Mouse (Mus musculus) liver, embryonic 16.5 days (tissue): ENCODE data around the gene Edil3. TPM values are rescaled to one million over a fixed set of nuclear protein-coding genes. Genes with fewer than 3 reads are reported as not detected.

Source experiments
- ATAC-seq: fragments of 200-750 bp; cut with Nextera tagmentation; 2 replicates; pipeline ENCODE4 v1.8.0; 2017; ENCODE audit warnings: low read depth, mild to moderate bottlenecking, moderate number of reproducible peaks, moderate library complexity
- H3K27ac ChIP-seq: fragments of 300-500 bp; sonication (generic); 2 replicates; pipeline ENCODE4 v1.5.1; 2014; ENCODE audit warnings: mild to moderate bottlenecking, low read length
- H3K27me3 ChIP-seq: fragments of 300-500 bp; sonication (generic); 2 replicates; pipeline ENCODE4 v1.6.1; 2014; ENCODE audit warnings: low read depth, low read length, mixed read lengths; ENCODE audit not compliant: control insufficient read depth, insufficient read depth
- H3K36me3 ChIP-seq: fragments of 300-500 bp; sonication (generic); 2 replicates; pipeline ENCODE4 v1.6.1; 2014; ENCODE audit warnings: mild to moderate bottlenecking; ENCODE audit not compliant: control insufficient read depth, insufficient read depth
- H3K4me1 ChIP-seq: fragments of 300-500 bp; sonication (generic); 2 replicates; pipeline ENCODE4 v1.6.1; 2014; ENCODE audit warnings: low read depth, low read length, mixed read lengths; ENCODE audit not compliant: control insufficient read depth
- H3K4me2 ChIP-seq: fragments of 300-500 bp; sonication (generic); 2 replicates; pipeline ENCODE4 v1.6.1; 2014; ENCODE audit warnings: low read depth, low read length, mixed read lengths
- H3K4me3 ChIP-seq: fragments of 300-500 bp; sonication (generic); 2 replicates; pipeline ENCODE4 v1.5.1; 2014; ENCODE audit warnings: low read depth, mild to moderate bottlenecking, low read length
- H3K9ac ChIP-seq: fragments of 300-500 bp; sonication (generic); 2 replicates; pipeline ENCODE4 v1.6.1; 2014; ENCODE audit warnings: low read depth, low read length
- H3K9me3 ChIP-seq: fragments of 300-500 bp; sonication (generic); replicated peaks from 2 replicates; pipeline ENCODE4 v1.6.1; 2016; ENCODE audit warnings: low read length; ENCODE audit not compliant: control insufficient read depth
- WGBS: fragments of 180-500 bp; shearing (Covaris S2); extraction: QIAGEN DNeasy Blood & Tissue Kit; methylation state at CpG from one replicate; pipeline ENCODE4 v1.1.7; 2014; ENCODE audit not compliant: insufficient replicate concordance; 5-methylcytosine and 5-hydroxymethylcytosine counted together
- polyA plus RNA-seq: library from polyadenylated mRNA; unstranded; fragments of >200 nt; fragmentation: Nextera tagmentation; extraction: Ambion mirVana; gene quantifications from 2 replicates; pipeline ENCODE4 v1.2.1, GENCODE M21; 2015

Edil3 gene
- polyA plus RNA-seq, 1 experiment from 2014 or later = 0.17 TPM

GRCm38 (mm10) chr13:89146056-89146547, 324.8 kb downstream of the Edil3 start:
- Histone ChIP-seq H3K9me3 (no peaks in the 10 kb centered on the region), H3K4me3 (no peak overlapping the region), H3K36me3 (no peaks in the 10 kb centered on the region), H3K4me2 (no peak overlapping the region), H3K4me1 (no peaks in the 10 kb centered on the region), H3K27ac (no peak overlapping the region), H3K27me3 (no peaks in the 10 kb centered on the region), H3K9ac (no peak overlapping the region)
- WGBS = 43% methylated on average over 4 of the region's 4 CpGs
- ATAC-seq = no peak

GRCm38 (mm10) chr13:89151878-89152277, 330.6 kb downstream of the Edil3 start:
- Histone ChIP-seq H3K4me3 (no peak overlapping the region), H3K36me3 (no peaks in the 10 kb centered on the region), H3K9ac (no peak overlapping the region), H3K27me3 (no peaks in the 10 kb centered on the region), H3K4me1 (no peaks in the 10 kb centered on the region), H3K9me3 (no peaks in the 10 kb centered on the region), H3K4me2 (no peak overlapping the region), H3K27ac (no peak overlapping the region)
- no peak for ATAC-seq
- 67% methylated on average over 3 of the region's 3 CpGs for WGBS

DNA sequence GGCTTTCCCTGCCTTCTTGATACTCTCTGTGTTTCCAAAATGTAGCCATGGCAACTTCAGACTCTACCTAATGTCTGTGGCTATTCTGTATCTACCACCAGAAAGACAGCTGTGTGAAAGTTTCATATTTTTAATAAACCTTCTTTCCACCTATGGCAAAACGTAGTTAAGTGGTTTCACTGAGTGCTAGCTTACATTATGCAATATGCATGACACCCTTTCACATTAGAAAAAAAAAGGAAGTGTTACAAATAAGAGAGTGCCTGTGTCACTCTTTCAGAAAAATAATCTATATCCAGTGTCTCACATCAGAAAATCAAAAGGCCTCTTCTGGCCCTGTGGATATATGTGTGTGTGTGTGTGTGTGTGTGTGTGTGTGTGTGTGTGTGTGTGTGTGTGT, 346.7 kb downstream of the Edil3 start:
- Histone ChIP-seq H3K27ac (no peak overlapping the region), H3K9ac (no peak overlapping the region), H3K27me3 (no peaks in the 10 kb centered on the region), H3K4me1 (no peaks in the 10 kb centered on the region), H3K36me3 (no peaks in the 10 kb centered on the region), H3K4me2 (no peak overlapping the region), H3K9me3 (no peaks in the 10 kb centered on the region), H3K4me3 (no peak overlapping the region)
- no peak for ATAC-seq
- 36% methylated on average over 1 of the region's 1 CpGs for WGBS

DNA sequence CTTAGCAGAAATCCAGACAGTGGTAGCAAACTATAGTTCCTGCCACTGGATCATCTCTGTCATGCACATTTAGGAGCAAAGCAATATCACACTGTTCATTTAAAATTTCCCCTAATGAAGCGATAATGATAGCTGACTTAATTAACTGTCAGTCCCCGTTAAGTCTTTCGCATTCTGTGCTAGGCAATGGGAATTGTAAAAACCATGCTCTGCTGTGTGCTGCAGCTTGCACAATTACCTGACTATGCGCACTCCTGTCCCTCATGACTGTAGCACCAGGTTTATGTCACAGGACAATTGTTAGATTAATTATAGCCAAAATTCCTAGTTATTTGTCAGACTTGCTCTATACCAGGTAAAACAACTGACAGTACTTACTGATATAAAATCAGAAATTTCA, 348.8 kb downstream of the Edil3 start:
- Histone ChIP-seq H3K27me3 (no peaks in the 10 kb centered on the region), H3K9ac (no peak overlapping the region), H3K4me1 (no peaks in the 10 kb centered on the region), H3K27ac (no peak overlapping the region), H3K36me3 (no peaks in the 10 kb centered on the region), H3K9me3 (no peaks in the 10 kb centered on the region), H3K4me2 (no peak overlapping the region), H3K4me3 (no peak overlapping the region)
- 79% methylated on average over 4 of the region's 4 CpGs for WGBS
- no peak for ATAC-seq

DNA sequence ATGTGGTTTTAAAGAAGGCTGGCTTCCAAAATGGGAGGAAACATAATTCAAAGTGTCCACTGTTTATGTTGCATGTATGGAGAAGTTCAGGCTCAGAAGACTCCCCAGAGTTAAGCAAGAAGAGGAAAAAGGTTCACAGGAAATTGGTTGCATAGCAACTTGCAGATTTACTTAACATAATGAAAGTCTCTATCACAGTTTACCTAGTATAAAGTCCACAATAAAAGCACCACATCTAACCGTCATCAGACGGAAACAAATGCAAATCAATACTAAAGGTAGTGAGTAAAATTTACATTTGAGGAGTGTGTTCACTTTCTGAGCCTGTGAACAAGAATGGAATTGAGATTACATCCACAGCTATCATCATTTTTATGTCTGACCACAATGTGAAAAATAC, 353.9 kb downstream of the Edil3 start:
- H3K27ac ChIP-seq = no peak overlapping the region
- no peaks in the 10 kb centered on the region for H3K9me3 ChIP-seq
- no peak overlapping the region for H3K4me3 ChIP-seq
- WGBS = 53% methylated on average over 2 of the region's 2 CpGs
- no peak overlapping the region for H3K9ac ChIP-seq
- H3K4me1 ChIP-seq = no peaks in the 10 kb centered on the region
- H3K36me3 ChIP-seq = no peaks in the 10 kb centered on the region
- ATAC-seq = no peak
- no peak overlapping the region for H3K4me2 ChIP-seq
- H3K27me3 ChIP-seq = no peaks in the 10 kb centered on the region

DNA sequence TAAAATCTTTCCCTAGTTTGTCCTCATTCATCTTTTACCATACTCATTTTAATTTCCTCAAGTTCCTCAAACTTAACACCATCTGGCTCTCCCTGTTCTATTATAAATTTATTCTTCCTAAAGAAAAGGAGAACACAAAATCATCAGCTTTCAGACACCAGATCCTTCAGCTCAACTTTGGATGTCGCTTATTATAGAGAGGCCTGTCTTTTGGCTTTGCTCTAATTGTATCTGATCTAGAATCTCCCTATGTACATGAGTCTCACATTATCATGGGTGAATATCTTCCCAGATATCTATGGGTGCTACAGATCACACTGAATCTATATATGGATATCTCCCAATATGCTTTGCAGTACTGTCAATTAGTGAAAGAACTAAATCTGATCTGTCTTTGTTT, 367.8 kb downstream of the Edil3 start:
- H3K4me2 ChIP-seq = no peak overlapping the region
- H3K4me1 ChIP-seq = no peaks in the 10 kb centered on the region
- H3K4me3 ChIP-seq = no peak overlapping the region
- no peak overlapping the region for H3K9ac ChIP-seq
- 56% methylated on average over 1 of the region's 1 CpGs for WGBS
- ATAC-seq = no peak
- H3K36me3 ChIP-seq = no peaks in the 10 kb centered on the region
- H3K27ac ChIP-seq = no peak overlapping the region
- no peaks in the 10 kb centered on the region for H3K27me3 ChIP-seq
- no peaks in the 10 kb centered on the region for H3K9me3 ChIP-seq

GRCm38 (mm10) chr13:89197019-89197418, 375.7 kb downstream of the Edil3 start:
- Histone ChIP-seq H3K9me3 (no peaks in the 10 kb centered on the region), H3K27me3 (no peaks in the 10 kb centered on the region), H3K4me3 (no peak overlapping the region), H3K36me3 (no peaks in the 10 kb centered on the region), H3K9ac (no peak overlapping the region), H3K27ac (no peak overlapping the region), H3K4me1 (no peaks in the 10 kb centered on the region), H3K4me2 (no peak overlapping the region)
- ATAC-seq = no peak
- 52% methylated on average over 2 of the region's 2 CpGs for WGBS

- 49% methylated on average over 2 of the region's 2 CpGs for WGBS
- ATAC-seq = no peak
These were observed 378.0 kb downstream of the Edil3 start for GRCm38 (mm10) chr13:89199275-89199674.

DNA sequence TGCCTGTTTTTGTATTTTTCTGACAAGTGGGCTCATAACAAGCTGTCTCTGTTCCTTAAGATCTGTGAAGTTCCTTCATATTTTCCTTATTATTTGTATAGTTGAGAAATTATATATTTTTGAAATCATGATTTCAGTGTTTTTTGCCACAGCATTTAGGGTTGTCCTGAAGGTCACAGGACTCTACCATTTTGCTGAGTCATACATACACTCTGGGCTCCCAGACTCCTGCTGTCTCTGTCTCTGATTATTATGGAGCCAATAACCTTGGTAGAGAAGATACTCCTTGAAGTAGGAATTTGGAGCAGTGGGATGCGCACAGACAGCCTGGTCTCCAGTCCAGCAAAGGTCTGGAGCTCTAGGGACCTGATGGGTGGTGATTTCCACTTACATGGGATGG, 416.8 kb downstream of the Edil3 start:
- Histone ChIP-seq H3K4me1 (no peaks in the 10 kb centered on the region), H3K9me3 (no peaks in the 10 kb centered on the region), H3K36me3 (no peaks in the 10 kb centered on the region), H3K4me3 (no peak overlapping the region), H3K27me3 (no peaks in the 10 kb centered on the region), H3K27ac (no peak overlapping the region), H3K4me2 (no peak overlapping the region), H3K9ac (no peak overlapping the region)
- ATAC-seq = no peak
- 71% methylated on average over 1 of the region's 1 CpGs for WGBS

More at GRCm38 (mm10) chr13:89199275-89199674, 378.0 kb downstream of the Edil3 start:
- no peak overlapping the region for H3K27ac ChIP-seq
- no peaks in the 10 kb centered on the region for H3K36me3 ChIP-seq
- H3K4me3 ChIP-seq = no peak overlapping the region
- no peaks in the 10 kb centered on the region for H3K27me3 ChIP-seq
- no peaks in the 10 kb centered on the region for H3K9me3 ChIP-seq
- no peaks in the 10 kb centered on the region for H3K4me1 ChIP-seq
- H3K9ac ChIP-seq = no peak overlapping the region
- no peak overlapping the region for H3K4me2 ChIP-seq
